Mouse (Mus musculus): ENCODE data around the gene Ncam2. TPM values are rescaled to one million over a fixed set of nuclear protein-coding genes. Genes with fewer than 3 reads are reported as not detected.

Ncam2 gene
- polyA plus RNA-seq, 1 experiment, result not detected

GRCm38 (mm10) chr16:81481058-81481457, 280.6 kb downstream of the Ncam2 start:
- no peaks in the 10 kb centered on the region for H3K4me1 ChIP-seq (ENCODE audit: control insufficient read depth)
- no peak overlapping the region for H3K4me3 ChIP-seq (replicated peaks)
- H3K27me3 ChIP-seq (ENCODE audit: control insufficient read depth), result no peaks in the 10 kb centered on the region
- no peaks in the 10 kb centered on the region for H3K9me3 ChIP-seq (ENCODE audit: control insufficient read depth, low read length)
- no peak for TF ChIP-seq GATA1 (IDR thresholded peaks at IDR 0.05; ENCODE audit: low read length)
- no peak for TF ChIP-seq TAL1 (IDR thresholded peaks at IDR 0.05; ENCODE audit: low read length)
- no peaks in the 10 kb centered on the region for H3K36me3 ChIP-seq (ENCODE audit: control insufficient read depth)

GRCm38 (mm10) chr16:81496111-81496510, 295.6 kb downstream of the Ncam2 start:
- TF ChIP-seq TAL1 (IDR thresholded peaks at IDR 0.05; ENCODE audit: low read length), result no peak
- no peak for TF ChIP-seq GATA1 (IDR thresholded peaks at IDR 0.05; ENCODE audit: low read length)
- Histone ChIP-seq H3K27me3 (ENCODE audit: control insufficient read depth) (no peaks in the 10 kb centered on the region), H3K4me3 (replicated peaks) (no peak overlapping the region), H3K36me3 (ENCODE audit: control insufficient read depth) (no peaks in the 10 kb centered on the region), H3K9me3 (ENCODE audit: control insufficient read depth, low read length) (peaks cover 4% of the 10 kb centered on the region), H3K4me1 (ENCODE audit: control insufficient read depth) (no peaks in the 10 kb centered on the region)

- no peaks in the 10 kb centered on the region for H3K36me3 ChIP-seq (ENCODE audit: control insufficient read depth)
- no peaks in the 10 kb centered on the region for H3K9me3 ChIP-seq (ENCODE audit: control insufficient read depth, low read length)
- no peak overlapping the region for H3K4me3 ChIP-seq (replicated peaks)
- no peaks in the 10 kb centered on the region for H3K27me3 ChIP-seq (ENCODE audit: control insufficient read depth)
- no peaks in the 10 kb centered on the region for H3K4me1 ChIP-seq (ENCODE audit: control insufficient read depth)
- TF ChIP-seq GATA1 (IDR thresholded peaks at IDR 0.05; ENCODE audit: low read length) (no peak), TAL1 (IDR thresholded peaks at IDR 0.05; ENCODE audit: low read length) (no peak)
These were observed 302.1 kb downstream of the Ncam2 start for GRCm38 (mm10) chr16:81502578-81502977.

GRCm38 (mm10) chr16:81536230-81536629, 335.7 kb downstream of the Ncam2 start:
- H3K9me3 ChIP-seq (ENCODE audit: control insufficient read depth, low read length), result no peaks in the 10 kb centered on the region
- no peaks in the 10 kb centered on the region for H3K27me3 ChIP-seq (ENCODE audit: control insufficient read depth)
- no peak for TF ChIP-seq GATA1 (IDR thresholded peaks at IDR 0.05; ENCODE audit: low read length)
- no peak for TF ChIP-seq TAL1 (IDR thresholded peaks at IDR 0.05; ENCODE audit: low read length)
- no peak overlapping the region for H3K4me3 ChIP-seq (replicated peaks)
- no peaks in the 10 kb centered on the region for H3K36me3 ChIP-seq (ENCODE audit: control insufficient read depth)
- no peaks in the 10 kb centered on the region for H3K4me1 ChIP-seq (ENCODE audit: control insufficient read depth)

GRCm38 (mm10) chr16:81587565-81588107, 387.1 kb downstream of the Ncam2 start:
- no peak overlapping the region for H3K4me3 ChIP-seq (replicated peaks)
- no peaks in the 10 kb centered on the region for H3K9me3 ChIP-seq (ENCODE audit: control insufficient read depth, low read length)
- no peaks in the 10 kb centered on the region for H3K36me3 ChIP-seq (ENCODE audit: control insufficient read depth)
- H3K4me1 ChIP-seq (ENCODE audit: control insufficient read depth), result no peaks in the 10 kb centered on the region
- TF ChIP-seq GATA1 (IDR thresholded peaks at IDR 0.05; ENCODE audit: low read length), result no peak
- no peak for TF ChIP-seq TAL1 (IDR thresholded peaks at IDR 0.05; ENCODE audit: low read length)
- no peaks in the 10 kb centered on the region for H3K27me3 ChIP-seq (ENCODE audit: control insufficient read depth)

DNA sequence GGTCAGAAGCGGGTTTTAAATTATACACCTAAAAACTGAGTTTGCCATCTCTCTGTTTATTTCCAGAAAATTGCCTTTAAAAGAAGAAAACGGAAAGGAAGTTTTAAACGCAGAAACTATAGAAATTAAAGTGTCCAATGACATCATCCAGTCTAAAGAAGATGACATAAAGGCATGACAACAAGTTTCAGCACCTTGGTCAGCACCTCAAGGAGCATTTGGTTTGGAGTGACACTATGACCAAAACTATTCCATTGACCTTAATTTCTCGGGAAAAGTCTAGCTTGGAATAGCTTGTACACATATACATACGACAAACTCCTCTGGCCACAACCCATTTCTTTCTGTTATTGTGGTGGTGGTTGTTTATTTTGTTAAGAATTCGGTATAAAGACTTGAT, 422.8 kb downstream of the Ncam2 start:
- no peak overlapping the region for H3K4me3 ChIP-seq (replicated peaks)
- no peaks in the 10 kb centered on the region for H3K4me1 ChIP-seq (ENCODE audit: control insufficient read depth)

DNA sequence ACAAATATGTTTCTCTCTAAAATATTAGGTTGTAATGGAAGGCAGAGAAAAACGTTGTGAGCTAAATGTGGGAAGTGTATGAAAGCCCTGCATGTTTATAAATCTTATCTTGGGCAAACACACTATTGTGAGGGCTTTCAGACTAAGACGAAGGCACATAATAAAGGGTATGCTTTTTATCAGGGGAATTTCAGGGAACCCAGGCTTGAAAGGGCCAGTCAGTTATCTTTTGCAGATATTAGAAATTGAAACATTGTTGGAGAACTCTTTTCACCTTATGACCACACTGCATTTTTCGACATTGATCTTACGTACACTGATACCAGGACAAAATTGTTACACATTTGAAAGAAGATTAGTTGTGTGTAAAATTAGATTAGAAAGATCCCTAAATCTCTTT, 423.3 kb downstream of the Ncam2 start:
- Histone ChIP-seq H3K9me3 (ENCODE audit: control insufficient read depth, low read length) (no peaks in the 10 kb centered on the region), H3K4me1 (ENCODE audit: control insufficient read depth) (no peaks in the 10 kb centered on the region), H3K27me3 (ENCODE audit: control insufficient read depth) (no peaks in the 10 kb centered on the region), H3K36me3 (ENCODE audit: control insufficient read depth) (no peaks in the 10 kb centered on the region), H3K4me3 (replicated peaks) (no peak overlapping the region)
- TF ChIP-seq TAL1 (IDR thresholded peaks at IDR 0.05; ENCODE audit: low read length), result no peak
- no peak for TF ChIP-seq GATA1 (IDR thresholded peaks at IDR 0.05; ENCODE audit: low read length)

More for the DNA sequence above, 422.8 kb downstream of the Ncam2 start:
- no peak for TF ChIP-seq GATA1 (IDR thresholded peaks at IDR 0.05; ENCODE audit: low read length)
- no peak for TF ChIP-seq TAL1 (IDR thresholded peaks at IDR 0.05; ENCODE audit: low read length)
- Histone ChIP-seq H3K36me3 (ENCODE audit: control insufficient read depth) (no peaks in the 10 kb centered on the region), H3K9me3 (ENCODE audit: control insufficient read depth, low read length) (no peaks in the 10 kb centered on the region), H3K27me3 (ENCODE audit: control insufficient read depth) (no peaks in the 10 kb centered on the region)

DNA sequence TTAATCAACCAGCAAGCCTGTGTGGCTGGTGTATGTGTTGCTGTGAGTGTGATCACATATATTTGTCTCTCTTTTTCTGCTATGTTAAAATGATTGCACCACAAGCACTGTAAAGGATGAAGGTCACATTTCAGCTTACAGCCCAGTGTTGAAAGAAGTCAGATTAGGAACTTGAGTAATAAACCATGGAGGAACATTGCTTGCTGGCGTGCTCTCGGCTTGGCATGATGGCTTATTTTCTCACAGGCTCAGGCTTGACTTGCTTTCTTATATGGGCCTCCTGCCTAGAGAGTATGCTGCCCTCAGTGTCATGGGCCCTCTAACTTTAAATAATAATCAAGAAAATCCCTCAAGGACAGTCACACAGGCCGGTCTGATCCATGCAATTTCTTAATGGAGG, 449.8 kb downstream of the Ncam2 start:
- H3K4me3 ChIP-seq (replicated peaks), result no peak overlapping the region
- no peaks in the 10 kb centered on the region for H3K27me3 ChIP-seq (ENCODE audit: control insufficient read depth)
- no peak for TF ChIP-seq TAL1 (IDR thresholded peaks at IDR 0.05; ENCODE audit: low read length)
- no peaks in the 10 kb centered on the region for H3K4me1 ChIP-seq (ENCODE audit: control insufficient read depth)
- peaks cover 3% of the 10 kb centered on the region; the same call in 1 of the 2 replicates for H3K9me3 ChIP-seq (ENCODE audit: control insufficient read depth, low read length)
- no peaks in the 10 kb centered on the region for H3K36me3 ChIP-seq (ENCODE audit: control insufficient read depth)

GRCm38 (mm10) chr16:81651550-81651949, 451.1 kb downstream of the Ncam2 start:
- Histone ChIP-seq H3K36me3 (ENCODE audit: control insufficient read depth) (no peaks in the 10 kb centered on the region), H3K4me3 (replicated peaks) (no peak overlapping the region), H3K9me3 (ENCODE audit: control insufficient read depth, low read length) (peaks cover 3% of the 10 kb centered on the region; the same call in 1 of the 2 replicates), H3K4me1 (ENCODE audit: control insufficient read depth) (no peaks in the 10 kb centered on the region), H3K27me3 (ENCODE audit: control insufficient read depth) (no peaks in the 10 kb centered on the region)
- TF ChIP-seq TAL1 (IDR thresholded peaks at IDR 0.05; ENCODE audit: low read length) (no peak), GATA1 (IDR thresholded peaks at IDR 0.05; ENCODE audit: low read length) (no peak)

DNA sequence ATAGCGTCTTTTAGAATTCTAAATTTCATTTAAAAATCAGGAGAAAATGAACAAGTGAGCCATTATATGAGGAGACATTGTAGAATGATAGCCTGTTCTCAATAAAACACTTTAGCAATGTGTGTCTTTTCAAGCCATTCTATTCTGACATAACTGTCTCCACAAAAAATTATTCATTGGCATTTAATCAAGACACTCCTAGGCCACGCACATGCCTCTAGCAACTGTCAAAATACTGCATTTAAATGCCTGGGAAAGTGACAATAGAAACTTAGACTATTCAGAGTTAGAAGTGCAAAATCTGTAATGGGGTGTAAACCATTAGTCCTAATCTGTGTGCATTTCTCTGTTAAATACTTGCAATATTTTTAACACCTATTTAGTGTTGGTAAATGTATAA, 456.1 kb downstream of the Ncam2 start:
- Histone ChIP-seq H3K9me3 (ENCODE audit: control insufficient read depth, low read length) (no peaks in the 10 kb centered on the region), H3K36me3 (ENCODE audit: control insufficient read depth) (no peaks in the 10 kb centered on the region), H3K27me3 (ENCODE audit: control insufficient read depth) (no peaks in the 10 kb centered on the region), H3K4me3 (replicated peaks) (no peak overlapping the region), H3K4me1 (ENCODE audit: control insufficient read depth) (no peaks in the 10 kb centered on the region)
- TF ChIP-seq GATA1 (IDR thresholded peaks at IDR 0.05; ENCODE audit: low read length) (no peak), TAL1 (IDR thresholded peaks at IDR 0.05; ENCODE audit: low read length) (no peak)
